Mouse (Mus musculus): ENCODE results near the gene Ube4b.

Gene Ube4b

DNA sequence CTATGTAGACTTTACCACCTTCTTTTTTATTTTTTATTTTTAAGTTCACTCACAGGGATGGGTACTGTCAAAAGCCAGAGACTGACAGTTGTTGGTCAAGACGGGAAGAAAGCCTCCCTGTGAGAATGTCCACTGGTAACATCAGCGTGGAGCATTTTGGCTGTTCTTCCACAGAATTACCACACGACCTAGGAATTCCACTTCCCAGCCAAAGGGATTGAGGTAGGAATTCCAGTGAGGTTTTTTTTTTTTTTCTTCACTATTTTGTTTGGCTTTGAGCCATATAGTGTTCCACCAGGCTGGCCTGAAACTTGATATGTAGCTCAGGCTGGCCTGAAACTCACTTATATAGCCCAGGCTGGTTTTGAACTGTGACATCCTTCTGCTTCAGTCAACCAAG is 15.9 kb upstream of the Ube4b start:
- in situ Hi-C loops (cut with MboI; ENCODE audit: unreplicated experiment in 2 of 2): loop anchor here (5.0 to 25.0 kb wide), 2 partner anchors 65 to 305 kb away; partner anchors contain the start of genes Cenps (in 1 of the 2) and Cort (in 1 of the 2)

DNA sequence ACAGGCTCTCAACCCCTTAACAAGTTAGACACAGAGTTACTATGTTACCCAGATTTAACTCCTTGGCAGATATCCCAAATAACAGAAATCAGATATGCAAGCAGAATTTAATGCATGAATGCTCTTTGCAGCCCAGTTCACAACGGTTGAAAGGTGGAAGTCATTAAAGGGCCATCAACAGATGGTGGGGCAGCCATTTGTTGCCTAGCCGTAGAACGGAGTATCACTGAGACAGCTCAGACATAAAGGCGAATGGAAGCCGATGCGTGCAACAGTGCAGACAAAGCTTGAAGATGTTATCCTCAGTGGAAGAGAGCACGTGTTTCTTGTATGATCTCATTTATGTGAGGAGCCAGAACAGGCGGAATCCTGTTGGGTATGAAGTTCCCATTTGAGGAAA is 14.0 kb upstream of the Ube4b start:
- in situ Hi-C loops (cut with MboI; ENCODE audit: unreplicated experiment in 2 of 2): loop anchor here (5.0 to 25.0 kb wide), 2 partner anchors 63 to 303 kb away; partner anchors contain the start of genes Cenps (in 1 of the 2) and Cort (in 1 of the 2)

DNA sequence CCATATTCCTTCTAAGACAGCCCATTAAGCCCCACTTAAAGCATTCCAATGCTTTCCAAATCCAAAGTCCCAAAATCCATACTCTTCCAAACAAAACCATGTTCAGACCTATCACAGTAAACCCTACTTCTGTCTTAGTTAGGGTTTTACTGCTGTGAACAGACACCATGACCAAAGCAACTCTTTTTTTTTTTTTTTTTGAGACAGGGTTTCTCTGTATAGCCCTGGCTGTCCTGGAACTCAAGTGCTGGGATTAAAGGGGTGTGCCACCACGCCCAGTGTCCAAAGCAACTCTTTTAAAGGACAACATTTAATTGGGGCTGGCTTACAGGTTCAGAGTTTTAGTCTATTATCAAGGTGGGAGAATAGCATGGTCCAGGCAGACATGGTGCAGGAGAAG is 5.3 kb upstream of the Ube4b start:
- in situ Hi-C loops (cut with MboI; ENCODE audit: unreplicated experiment in 2 of 2): loop anchor here in 1 of 2 experiments (25.0 kb wide), 1 partner anchor 295 kb away; the partner anchor contains the start of genes Cenps and Cort

DNA sequence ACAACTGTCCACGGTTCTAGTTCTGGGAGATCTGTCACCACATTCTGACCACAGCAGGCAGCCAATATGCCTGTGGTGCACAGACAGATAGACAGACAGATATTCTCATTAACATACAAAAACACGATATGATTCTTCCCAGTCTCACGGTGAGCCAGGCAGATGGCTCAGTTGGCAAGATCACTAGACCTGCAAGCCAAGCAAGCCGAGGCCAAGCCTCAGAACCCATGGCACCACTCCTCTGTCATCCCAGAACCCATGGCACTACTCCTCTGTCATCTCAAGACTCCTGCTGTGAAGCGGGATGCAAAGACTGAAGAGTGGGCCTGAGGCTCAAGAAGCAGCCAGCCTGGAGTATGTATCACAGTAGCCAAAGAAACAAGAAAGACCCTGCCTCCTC is 3.0 kb upstream of the Ube4b start:
- in situ Hi-C loops (cut with MboI; ENCODE audit: unreplicated experiment in 2 of 2): loop anchor here in 1 of 2 experiments (25.0 kb wide), 1 partner anchor 292 kb away; the partner anchor contains the start of genes Cenps and Cort

DNA sequence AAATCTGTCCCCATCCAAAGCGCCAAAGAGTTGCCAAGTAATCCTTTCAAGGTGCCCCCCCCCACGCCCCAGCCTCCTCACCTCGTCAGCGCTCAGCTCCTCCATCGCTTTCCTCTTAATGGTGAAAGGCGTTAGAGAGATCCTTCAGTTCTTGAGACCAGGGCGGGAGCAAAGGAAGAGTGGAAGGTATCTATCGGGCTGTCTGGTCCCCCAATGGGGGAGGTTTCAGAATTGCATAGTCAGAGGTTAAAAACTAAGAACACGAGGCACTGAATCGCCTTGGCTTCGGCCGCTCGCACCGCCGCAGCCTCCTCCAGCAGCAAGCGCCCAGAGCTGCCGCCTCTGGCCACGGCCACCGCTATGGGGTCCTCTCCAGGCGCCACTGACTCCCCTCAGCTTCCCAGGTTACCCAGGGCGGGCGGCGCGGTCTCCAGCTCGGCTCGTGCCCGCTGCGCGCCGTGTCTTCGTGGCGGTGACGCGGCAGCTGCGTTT is 702 bp downstream of the Ube4b start:
- in situ Hi-C loops (cut with MboI; ENCODE audit: unreplicated experiment in 2 of 2): loop anchor here in 1 of 2 experiments (25.0 kb wide), 1 partner anchor 289 kb away; the partner anchor contains the start of genes Cenps and Cort

DNA sequence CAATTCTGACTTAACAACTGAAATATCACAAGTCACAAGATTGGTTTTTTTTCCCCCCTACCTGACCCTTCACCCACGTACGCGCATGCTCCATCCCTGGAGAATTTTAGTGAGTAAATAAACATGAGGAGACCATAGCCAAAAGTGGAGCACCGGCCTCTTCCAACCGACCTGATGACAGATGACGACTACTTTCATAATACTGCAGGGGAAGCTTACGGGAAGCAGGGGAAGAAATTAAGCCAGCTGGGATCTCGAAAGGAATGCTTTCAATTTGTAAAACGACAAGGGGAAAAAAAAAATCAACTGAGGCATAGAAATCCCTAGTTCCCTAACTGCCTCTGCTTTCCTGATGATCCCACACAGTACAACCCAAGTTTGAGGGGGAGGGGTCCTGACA is 1.8 kb downstream of the Ube4b start:
- in situ Hi-C loops (cut with MboI; ENCODE audit: unreplicated experiment in 2 of 2): loop anchor here in 1 of 2 experiments (25.0 kb wide), 1 partner anchor 287 kb away; the partner anchor contains the start of genes Cenps and Cort

DNA sequence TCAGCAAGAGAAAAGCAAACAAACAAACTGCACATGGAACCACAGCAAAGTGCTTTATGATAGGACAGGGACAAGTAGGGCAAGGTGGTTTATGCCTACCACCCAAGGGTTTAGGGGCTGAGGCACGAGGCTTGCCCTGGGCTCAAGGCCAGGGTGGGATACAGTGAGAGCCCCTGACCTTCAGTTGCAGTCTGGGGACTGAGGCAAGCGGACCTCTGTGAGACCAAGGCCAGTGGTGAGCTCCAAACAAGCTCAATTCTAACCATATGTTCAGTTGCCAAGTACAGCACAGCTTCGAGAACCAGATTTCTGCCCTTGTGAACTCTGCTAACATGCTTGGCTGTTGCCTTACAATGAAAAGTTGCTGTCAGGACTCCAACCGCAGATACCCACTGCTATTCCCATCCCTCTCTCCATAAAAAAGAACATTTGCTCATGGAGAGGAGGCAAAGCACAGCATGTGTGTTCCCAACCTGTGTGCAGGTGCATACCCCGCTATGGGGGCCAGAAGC is 8.6 kb downstream of the Ube4b start:
- in situ Hi-C loops (cut with MboI; ENCODE audit: unreplicated experiment in 2 of 2): no loop called here

DNA sequence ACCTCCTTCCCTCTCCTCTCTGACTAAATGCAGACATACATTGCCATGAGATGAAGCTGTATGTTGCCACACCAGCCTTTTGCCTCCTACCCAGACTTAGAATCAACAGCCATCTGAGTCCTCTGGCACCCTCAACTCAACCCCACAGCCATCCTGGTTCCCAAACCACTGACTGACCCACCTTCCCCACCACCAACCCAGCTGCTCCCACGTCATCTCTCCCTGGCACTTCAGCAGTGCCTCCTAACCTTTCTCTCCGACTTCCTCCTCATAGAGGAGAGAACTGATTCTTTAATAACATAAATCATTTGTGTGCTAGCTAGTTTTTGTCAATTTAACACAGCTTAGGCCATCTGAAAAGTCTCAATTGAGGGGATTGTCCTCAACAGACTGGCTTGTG is 9.6 kb downstream of the Ube4b start:
- in situ Hi-C loops (cut with MboI; ENCODE audit: unreplicated experiment in 2 of 2): no loop called here

DNA sequence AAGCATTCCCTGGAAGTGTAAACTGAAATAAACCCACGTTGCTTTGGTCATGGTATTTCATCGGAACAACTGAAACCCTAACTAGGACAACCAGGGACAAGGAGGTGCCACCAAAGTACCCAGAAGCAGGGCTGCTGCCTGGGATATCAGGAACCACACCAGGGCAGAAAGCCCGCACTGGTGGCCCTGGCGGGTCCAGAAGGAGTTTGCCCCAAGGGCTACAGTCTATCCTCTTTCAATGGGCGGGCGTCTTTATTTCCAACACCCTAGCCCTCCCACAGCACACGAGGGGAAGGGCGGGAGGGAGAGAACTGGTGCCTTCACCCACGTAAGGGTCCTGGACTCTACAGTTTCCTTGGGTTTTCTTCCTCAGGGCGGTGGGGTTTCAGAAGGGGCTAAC is 10.1 kb downstream of the Ube4b start:
- in situ Hi-C loops (cut with MboI; ENCODE audit: unreplicated experiment in 2 of 2): no loop called here

DNA sequence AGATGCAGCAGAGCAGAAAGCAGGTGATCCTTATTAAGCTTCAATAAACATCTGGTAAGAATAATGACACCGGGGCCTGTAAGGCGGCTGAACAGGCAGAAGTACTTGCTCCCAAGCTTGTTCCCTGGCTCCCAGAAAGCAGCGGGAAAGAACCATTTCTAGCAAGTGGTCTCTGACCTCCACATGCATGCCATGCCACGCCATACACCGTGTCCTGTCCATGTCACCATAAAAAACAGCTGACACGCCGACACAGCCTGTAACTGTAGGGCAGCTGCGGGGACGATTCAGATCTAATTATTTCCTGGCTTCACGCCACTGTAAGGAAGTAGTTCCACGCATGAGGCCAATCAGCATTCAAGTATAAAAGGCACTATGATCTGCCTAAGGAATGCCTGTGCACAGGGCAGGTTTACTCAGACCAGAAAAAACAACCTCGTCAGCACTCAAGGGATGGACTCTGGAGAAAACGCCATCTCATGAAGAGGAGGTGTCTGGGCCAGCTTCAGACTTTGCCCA is 10.8 kb downstream of the Ube4b start:
- in situ Hi-C loops (cut with MboI; ENCODE audit: unreplicated experiment in 2 of 2): no loop called here

DNA sequence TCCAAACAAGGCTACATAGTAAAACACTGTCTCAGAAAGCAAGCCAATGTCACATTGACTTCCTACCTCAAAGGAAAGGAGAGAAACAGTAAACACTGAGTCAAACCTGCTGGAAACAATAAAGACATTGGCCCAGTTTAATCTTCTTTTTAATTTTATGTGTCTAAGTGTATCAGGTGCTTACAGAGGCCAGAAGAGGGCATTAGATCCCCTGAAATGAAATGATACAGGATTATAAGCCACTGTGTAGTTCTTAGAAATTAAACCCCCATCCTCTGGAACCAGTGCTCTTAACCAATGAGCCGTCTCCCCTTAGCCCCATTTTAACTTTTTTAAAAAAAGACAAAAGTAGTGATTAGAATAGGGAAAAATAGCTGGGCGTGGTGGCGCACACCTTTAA is 12.3 kb downstream of the Ube4b start:
- in situ Hi-C loops (cut with MboI; ENCODE audit: unreplicated experiment in 2 of 2): loop anchor here in 1 of 2 experiments (5.0 kb wide), 1 partner anchor 38 kb away; the partner anchor contains the start of gene Rbp7

DNA sequence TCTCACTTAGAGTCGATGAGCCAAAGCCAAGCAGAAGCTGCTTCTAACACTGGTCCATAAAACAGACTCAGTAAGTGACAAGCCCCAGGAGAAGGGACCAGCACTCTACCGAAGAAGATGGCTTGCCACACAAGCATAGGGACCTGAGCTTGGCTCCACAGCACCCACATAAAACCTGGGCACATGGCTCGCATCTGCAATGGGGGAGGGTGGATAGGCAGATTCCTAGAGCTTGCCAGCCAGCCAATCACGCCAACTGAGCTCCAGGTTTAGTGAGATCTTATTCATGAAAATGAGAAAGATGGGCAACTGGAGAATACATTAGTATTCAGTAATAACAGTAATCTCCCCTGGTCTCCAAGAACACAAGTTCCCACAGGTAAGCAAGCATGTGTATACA is 16.8 kb downstream of the Ube4b start:
- in situ Hi-C loops (cut with MboI; ENCODE audit: unreplicated experiment in 2 of 2): loop anchor here in 1 of 2 experiments (5.0 kb wide), 1 partner anchor 43 kb away; the partner anchor contains the start of gene Rbp7

DNA sequence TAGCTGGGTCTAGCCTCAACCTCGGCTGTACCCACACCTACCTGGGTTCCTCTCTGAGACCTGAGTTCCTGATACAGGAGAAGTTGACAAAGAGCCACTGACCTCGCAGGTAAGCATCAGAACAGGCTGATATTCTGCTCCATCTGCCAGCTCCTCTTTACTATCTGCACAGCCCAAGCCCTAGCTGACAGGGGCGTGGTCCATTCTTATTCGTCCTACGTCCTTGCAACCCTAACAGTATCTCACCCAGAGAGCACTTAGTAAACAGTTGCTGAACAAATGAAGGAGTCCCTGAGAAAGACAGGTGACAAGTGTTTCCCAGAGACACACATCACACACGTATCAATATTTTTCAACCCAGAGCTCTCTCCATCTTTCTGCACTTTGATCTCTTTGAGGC is 18.2 kb downstream of the Ube4b start:
- in situ Hi-C loops (cut with MboI; ENCODE audit: unreplicated experiment in 2 of 2): no loop called here

DNA sequence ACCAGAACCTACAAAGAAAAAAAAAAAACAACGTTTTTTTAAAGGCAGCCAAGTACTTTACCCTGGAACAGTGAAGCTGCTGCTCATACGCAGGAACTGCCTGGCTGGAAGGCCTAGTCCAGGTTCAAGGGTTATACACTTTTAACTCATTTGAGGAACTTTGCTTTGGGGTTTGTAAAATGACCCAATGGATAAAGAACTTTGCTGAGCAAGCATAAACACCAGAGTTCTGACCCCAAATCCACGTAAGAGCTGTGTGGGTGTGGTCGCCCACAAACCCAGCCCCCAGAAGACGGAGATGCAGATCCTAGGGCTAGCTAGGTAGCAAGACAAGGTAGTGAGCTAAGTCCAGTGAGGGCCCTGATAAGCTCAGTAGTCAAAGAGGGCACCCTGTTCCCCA is 19.1 kb downstream of the Ube4b start:
- in situ Hi-C loops (cut with MboI; ENCODE audit: unreplicated experiment in 2 of 2): no loop called here

DNA sequence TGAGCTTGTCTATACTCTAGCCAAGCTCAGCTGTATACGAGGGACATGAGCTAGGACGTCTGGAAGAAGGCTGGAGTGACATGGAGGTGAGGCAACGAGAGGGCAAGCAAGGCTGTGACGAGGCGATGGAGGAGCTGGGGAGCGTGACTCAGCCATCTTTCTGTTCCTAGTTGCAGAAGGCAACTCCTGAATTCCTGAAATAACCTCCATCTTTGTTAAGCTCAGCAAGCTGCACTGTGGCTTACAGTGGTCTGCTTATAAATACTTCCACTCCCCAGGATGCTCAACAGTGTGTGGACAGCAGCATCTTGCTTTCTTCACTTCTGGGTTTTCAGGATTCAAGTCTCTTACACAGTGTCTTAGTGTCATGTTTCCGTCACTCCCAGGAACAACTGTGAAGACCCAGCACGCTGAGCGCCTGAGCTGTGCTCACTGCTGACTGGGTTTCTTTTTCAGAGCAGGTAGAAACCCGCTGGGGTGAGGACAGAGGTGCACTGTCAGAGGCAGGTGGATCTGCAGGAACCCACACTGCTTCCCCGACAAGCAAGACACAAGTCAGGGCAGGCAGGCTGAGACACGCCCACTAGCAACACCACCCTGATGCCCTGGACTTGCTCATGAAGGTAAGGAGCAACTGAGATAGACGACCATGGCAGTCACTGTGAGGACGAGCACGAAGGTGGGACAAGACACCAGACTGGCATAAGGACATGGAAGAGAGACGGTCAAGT is 20.7 kb downstream of the Ube4b start:
- in situ Hi-C loops (cut with MboI; ENCODE audit: unreplicated experiment in 2 of 2): no loop called here

DNA sequence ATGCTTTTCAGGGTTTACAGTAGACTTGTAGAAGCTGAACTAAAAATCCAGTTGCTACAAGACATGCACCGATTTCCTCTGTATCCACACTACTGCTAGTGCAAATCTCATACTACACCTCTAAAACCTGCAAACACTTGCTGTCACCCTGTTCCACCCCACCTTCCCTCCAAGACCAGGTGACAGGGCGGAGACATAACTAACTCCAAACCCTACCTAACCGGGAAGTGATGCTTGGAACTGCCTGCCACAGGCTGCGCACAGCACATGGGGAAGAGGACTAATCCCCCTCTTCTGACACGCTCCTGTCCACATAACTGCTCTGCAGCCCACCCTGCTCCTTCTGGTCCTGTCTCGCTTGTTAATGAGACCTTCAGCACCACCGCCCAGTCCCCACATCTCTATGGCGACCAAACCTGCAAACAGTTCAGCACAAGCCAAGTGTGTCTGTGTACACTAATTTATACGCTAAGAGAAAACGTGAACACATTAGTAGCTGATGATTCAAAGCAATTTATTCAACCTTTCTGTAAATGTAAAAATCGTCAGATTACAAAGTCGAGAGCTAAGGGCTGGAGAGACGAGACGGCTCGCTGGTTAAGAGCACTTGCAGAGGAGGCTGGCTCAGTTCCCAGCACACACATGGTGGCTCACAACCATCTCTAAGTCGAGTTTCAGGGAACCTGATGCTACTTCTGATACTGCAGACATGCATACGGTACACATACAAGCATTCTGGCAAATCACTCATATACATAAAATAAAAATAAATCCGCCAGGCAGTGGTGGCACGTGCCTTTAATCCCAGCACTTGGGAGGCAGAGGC is 21.7 kb downstream of the Ube4b start:
- in situ Hi-C loops (cut with MboI; ENCODE audit: unreplicated experiment in 2 of 2): no loop called here

DNA sequence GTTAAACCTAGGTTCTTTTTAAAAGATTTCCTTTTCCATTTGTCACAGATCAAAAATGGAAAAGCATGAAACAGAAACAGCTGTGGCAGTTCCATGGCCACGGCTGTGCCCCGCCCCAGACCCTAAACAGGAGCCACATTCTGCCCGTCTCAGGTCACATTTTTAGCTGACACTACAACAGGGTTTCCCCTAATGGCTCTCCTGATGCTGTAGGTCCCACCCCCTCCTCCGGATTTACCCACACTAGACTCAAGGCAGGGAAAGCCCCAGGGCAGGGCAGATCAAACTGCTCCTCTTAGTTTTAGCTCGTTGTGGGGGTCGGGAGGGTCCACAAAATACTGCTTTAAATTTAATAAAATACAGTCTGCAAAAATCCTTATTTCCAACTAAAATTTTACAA is 23.5 kb downstream of the Ube4b start:
- in situ Hi-C loops (cut with MboI; ENCODE audit: unreplicated experiment in 2 of 2): no loop called here

DNA sequence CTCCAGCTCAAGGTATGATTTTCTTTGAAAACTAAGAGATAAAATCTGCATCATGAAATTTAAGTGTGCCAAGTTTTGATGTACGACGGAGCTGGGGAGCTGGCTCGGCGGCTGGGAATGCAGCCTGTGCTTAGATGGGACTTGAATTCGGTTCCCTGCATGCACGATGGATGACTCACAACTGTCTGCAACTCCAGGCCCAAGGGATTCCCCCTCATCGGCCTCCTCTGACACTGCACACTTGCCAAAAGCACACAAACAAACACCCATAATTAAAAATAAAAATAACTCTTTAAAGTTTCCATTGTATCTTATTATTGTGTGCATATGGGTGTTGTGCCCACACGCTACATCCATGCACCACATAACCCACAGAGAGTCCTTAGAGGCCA is 25.0 kb downstream of the Ube4b start:
- in situ Hi-C loops (cut with MboI; ENCODE audit: unreplicated experiment in 2 of 2): no loop called here

DNA sequence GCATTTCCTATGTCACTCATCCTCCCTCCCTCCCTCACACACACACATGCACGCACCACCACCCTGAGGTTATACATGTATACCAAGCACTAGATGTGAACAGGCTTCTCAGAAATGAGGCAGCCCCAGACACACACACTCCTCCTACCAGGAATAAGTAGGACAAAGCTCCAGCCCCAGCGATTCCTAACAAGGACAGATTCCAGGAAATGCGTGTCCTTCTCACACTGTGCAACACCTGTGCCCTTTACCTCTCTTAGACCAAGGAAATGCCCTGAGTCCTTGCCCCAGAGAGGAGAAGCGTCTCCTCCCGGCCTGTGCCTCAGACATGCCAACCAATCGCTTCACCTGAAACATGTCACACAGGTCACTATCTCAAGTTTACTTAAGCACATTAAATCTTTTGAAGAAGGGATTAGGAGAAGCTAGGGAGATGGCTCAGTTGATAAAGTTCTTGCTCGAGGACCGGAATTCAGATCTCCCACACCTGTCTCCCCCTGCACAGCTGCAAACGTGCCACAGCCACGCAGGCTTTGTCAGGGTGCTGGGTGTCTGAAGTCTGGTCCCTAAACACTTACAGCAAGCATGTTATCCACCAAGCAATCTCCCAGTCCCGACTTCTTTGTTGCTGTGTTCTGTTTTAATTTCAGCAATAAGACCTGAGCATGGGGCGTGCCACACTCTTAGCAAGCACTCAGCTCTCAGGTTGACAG is 25.5 kb downstream of the Ube4b start:
- in situ Hi-C loops (cut with MboI; ENCODE audit: unreplicated experiment in 2 of 2): no loop called here

DNA sequence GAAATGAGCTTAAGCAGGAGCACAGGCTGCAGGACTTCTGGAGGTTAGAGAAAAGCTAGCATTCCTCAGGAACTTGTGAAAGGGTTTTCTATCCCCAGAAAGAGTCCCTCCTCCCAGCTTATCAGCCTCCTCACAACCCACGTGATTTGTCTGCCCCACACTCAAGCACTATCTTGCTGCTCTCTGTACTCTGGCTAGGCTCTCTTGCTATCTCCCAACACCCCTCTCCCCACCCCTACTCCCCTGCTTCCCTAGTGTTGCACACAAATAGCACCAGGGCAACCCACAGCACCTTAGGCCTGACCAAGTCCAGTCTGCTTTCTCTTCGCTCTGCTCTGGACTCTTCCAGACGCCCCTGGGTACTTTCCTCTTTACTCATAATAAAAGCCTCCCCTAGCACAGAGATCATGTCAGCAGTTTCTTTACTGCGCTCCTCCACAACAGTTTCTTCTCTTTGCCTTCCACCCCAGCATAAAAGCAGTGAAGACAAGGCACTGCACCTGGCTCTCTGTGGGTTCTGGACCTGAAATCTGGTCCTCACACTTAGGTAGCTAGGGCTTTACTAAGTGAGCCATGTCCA is 27.1 kb downstream of the Ube4b start:
- in situ Hi-C loops (cut with MboI; ENCODE audit: unreplicated experiment in 2 of 2): no loop called here

All from v-Abl transformed pro-B cells (cell line).